Mouse (Mus musculus) thymus, adult 18-20 months (tissue): Measurements from ENCODE around the gene Olfr1449.
"Not testable (repeated sequence)": the region's sequence is repeated elsewhere in the genome, so short reads cannot be mapped to it uniquely, and the experiment has no call there.

Experiments used
- DNase-seq, 2 experiments: peaks; one replicate each; pipeline ENCODE4 v3.0.0; 2022; ENCODE audit warnings: mixed read lengths in 2 of 2

The Olfr1449 gene

GRCm38 (mm10) chr19:12930540-12930939 is at the start of gene Olfr1449:
Gene Olfr1449, plus strand, starts transcription at chr19:12930840.
- DNase-seq = no peak

- DNase-seq = no peak
These were observed 47.1 kb upstream of the Olfr1449 start, which contains the start of gene Olfr1445 for GRCm38 (mm10) chr19:12883555-12883954. Gene Olfr1445, plus strand, starts transcription at chr19:12883855.

- no peak for DNase-seq
These were observed 37.2 kb upstream of the Olfr1449 start, which contains the start of gene Olfr1446 for GRCm38 (mm10) chr19:12893424-12893823. Gene Olfr1446, minus strand, starts transcription at chr19:12893524.

DNA sequence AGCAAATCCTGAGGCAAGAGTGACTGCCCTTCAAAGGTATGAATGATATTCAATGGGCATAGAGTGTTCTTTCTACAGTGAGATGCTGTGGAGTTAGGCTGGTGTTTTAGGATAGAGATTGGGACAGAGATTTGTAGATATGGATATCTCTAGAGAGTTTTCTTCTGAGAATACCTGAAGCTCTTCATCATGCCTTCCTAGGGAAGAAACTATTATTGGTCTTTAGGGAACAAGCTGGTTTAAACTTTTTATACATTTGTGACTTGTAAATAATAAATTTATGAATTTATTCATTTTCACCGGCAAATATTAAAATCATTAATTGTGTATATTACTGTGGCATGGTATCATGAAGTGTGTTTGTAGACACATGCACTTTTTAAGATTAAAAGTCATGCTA is 27.0 kb upstream of the Olfr1449 start, which contains the start of gene Olfr1447:
Olfr1447 (minus strand) TSS at position 101 of the 400 bp plus-strand sequence.
- DNase-seq = no peak

DNA sequence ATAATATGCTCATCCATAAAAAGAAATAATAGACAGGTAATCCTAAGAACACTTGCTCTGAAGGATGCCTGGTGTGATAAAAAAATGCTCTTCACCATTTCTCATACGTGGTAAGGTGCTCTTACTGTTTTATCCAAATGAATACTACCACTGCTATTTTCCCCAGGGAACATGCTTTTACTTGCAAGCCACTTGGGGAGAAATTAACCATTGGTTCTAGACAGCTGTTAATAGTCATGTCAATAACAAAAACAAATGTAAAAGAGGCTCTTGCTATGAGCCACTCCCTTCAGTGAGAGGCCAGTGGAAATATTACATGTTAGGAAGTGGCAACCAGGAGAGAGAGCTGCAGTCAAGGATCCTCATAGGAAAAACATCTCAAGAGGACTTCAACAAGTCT is 6.3 kb upstream of the Olfr1449 start, which contains the start of gene Olfr1448:
Olfr1448 (minus strand) TSS at position 101 of the 400 bp plus-strand sequence.
- DNase-seq = no peak

GRCm38 (mm10) chr19:12949958-12950357 is 19.3 kb downstream of the Olfr1449 start, which contains the start of gene Olfr1450:
Gene Olfr1450, plus strand, starts transcription at chr19:12950258.
- no peak for DNase-seq

DNA sequence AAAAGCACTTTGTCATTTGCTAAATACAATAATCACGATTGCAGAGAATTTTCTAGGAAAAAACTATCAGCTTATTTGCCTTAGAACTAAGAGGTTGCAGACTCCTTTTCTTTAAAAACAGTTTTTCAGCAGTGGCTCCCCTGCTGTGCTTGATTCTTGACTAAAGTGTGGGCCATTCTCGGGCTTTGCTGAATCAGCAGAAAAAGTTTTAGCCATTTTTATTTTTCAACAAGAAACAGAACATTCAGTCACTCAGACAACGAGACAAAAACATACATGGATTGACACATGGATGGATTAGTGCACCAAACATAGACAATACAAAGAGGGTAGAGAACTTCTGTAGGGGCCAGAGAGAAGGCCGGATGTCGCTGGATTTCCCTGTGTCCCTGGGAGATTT is 39.4 kb downstream of the Olfr1449 start:
- not testable (repeated sequence) for DNase-seq
